Mouse (Mus musculus): Measurements from ENCODE around the gene Rem1.

DNA sequence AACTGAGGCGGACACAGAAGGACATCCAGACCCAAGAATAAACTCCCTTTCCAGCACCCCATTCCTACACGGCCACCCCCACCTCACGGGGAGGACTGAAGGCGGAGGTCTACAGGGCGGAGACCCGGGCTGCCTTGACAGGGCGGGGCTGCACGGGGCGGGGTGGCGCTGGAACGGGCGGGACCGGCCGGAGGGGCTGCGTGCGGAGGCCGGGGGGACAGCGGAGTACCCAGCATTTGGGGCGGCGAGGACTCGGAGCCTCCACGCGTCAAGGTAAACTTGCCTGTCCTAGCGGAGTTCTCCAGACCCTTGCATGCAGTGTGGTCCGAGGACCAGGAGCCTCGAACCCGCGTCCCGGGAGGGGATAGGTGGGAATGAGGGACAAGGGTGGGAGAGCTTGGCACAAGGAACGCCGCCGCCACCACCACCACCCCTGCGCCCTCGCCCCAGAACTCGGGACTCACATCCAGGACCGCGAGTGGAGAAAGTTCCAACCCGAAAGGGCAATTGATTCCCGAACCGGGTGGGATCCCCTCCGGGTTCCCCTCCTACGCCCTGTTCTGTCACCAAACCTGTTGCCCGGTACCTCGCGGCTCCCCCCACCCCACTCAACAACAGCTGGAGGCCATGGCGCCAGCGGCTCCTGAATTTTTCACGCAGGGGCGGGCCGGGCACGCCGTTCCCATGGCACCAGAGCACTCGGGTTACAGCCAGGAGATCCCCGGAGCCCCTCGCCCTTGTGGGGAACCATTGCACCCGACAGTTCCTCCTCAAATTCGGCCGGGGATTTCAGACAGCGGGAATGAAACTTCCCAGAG lies at the start of gene Rem1:
- TF ChIP-seq CTCF (IDR thresholded peaks at IDR 0.05; ENCODE audit: extremely low read depth, insufficient read depth, insufficient read length, insufficient replicate concordance) = no peak
- no peak for TF ChIP-seq POLR2A (IDR thresholded peaks at IDR 0.05; ENCODE audit: low read depth, low read length)
